Mouse (Mus musculus) liver, embryonic 14.5 days (tissue): ENCODE results near the gene Gdpd5.

Experiments
- CTCF ChIP-seq: IDR thresholded peaks from 2 replicates; pipeline ENCODE4 v1.5.1; 2016; ENCODE audit warnings: antibody characterized with exemption, low read depth, control low read depth
- EP300 ChIP-seq: IDR thresholded peaks from 2 replicates; pipeline ENCODE4 v1.6.1; 2016; ENCODE audit warnings: antibody characterized with exemption, low read depth

- TF ChIP-seq CTCF (no peak), EP300 (no peak)
These were observed 78.9 kb downstream of the Gdpd5 start for GRCm38 (mm10) chr7:99459888-99460652.
